ENCODE assay signal across 9 mouse cellular contexts in the genomic region with DNA sequence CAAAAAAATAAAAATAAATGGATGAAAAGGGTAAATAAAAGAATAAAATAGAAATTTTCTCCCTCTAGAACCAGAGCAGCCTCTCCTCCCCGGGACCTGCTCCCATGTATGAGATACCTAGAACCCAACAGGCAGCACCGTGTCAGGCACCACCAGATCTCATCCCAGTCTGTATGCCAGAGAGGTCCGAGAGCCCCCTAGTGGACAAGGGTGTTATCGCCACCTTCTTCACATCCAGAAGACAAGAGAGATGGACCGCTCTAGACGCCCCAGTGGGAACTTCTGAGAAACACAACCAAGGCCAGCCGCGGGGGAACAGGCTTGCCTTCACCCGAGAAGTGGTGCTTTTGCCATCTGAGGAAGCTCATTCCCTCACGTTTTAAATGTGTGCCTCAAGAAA. TPM values are rescaled to one million over a fixed set of nuclear protein-coding genes. Genes with fewer than 3 reads are reported as not detected.
A peak's percentile ranks its signal among the peaks of the same experiment; 100 is the strongest.
DNase-seq lines count a peak whose midpoint lies in the region; ATAC-seq and TF ChIP-seq lines count a peak whose summit lies in the region.
"Had no signal": no experiment of that assay in that cellular context is flagged by ENCODE, and none has a peak within 500 bp of the region (broad histone marks: within the 10 kb centered on the region; RNA-seq: fewer than 3 reads in every experiment).

No protein-coding gene starts in this region.

- H3K27me3 ChIP-seq in forebrain, embryonic 10.5 days (ENCODE audit: poor library complexity, severe bottlenecking), result no peaks in the 10 kb centered on the region
- H3K27me3 ChIP-seq in forebrain, embryonic 12.5 days, result 0 out of 2 replicates have a peak, but pooled peaks cover 4% of the 10 kb centered on the region
- H3K27me3 ChIP-seq in lung, embryonic 14.5 days (ENCODE audit: insufficient read depth, low read length), result no peaks in the 10 kb centered on the region

- peak; percentile 74 for DNase-seq in forebrain, embryonic 10.5 days (ENCODE audit: extremely low spot score, low spot score)
- peak; percentile 60 for DNase-seq in NIH3T3 (ENCODE audit: low read depth)
- DNase-seq in cerebellum, adult 9-11 months, result peak; percentile 75
- peak; percentile 12 to 44 for DNase-seq in frontal cortex, postnatal 10 days (ENCODE audit: low spot score in 2 of 2)
- DNase-seq in layer of hippocampus, adult 2 months (ENCODE audit: low spot score in 2 of 2), result peak; percentile 58 to 64
- peak; percentile 86 for DNase-seq in lung, embryonic 14.5 days
- peak; percentile 34 to 42 for DNase-seq in right cerebral cortex, postnatal 36 days (ENCODE audit: low spot score in 2 of 2)

- H3K27ac ChIP-seq in forebrain, embryonic 10.5 days, result no peak overlapping the region
- H3K27ac ChIP-seq in forebrain, embryonic 12.5 days, result no peak overlapping the region
- no peak overlapping the region for H3K27ac ChIP-seq in layer of hippocampus, adult 2 months
- no peak overlapping the region for H3K27ac ChIP-seq in lung, embryonic 14.5 days (ENCODE audit: low read depth)
- H3K27ac ChIP-seq: macrophage had no signal

- H3K4me1 ChIP-seq in forebrain, embryonic 10.5 days, result no peaks in the 10 kb centered on the region
- H3K4me1 ChIP-seq in forebrain, embryonic 12.5 days, result no peaks in the 10 kb centered on the region
- no peaks in the 10 kb centered on the region for H3K4me1 ChIP-seq in lung, embryonic 14.5 days (ENCODE audit: insufficient read depth)

- H3K4me2 ChIP-seq in forebrain, embryonic 12.5 days, result no peak overlapping the region
- no peak overlapping the region for H3K4me2 ChIP-seq in lung, embryonic 14.5 days

- peak; percentile 83 for TF ChIP-seq CTCF in layer of hippocampus, adult 2 months (conservative IDR thresholded peaks at IDR 0.05)
- peak; percentile 83 for TF ChIP-seq CTCF in lung, embryonic 14.5 days (IDR thresholded peaks at IDR 0.05; ENCODE audit: low read depth)

- no peak overlapping the region for H3K4me3 ChIP-seq in forebrain, embryonic 10.5 days
- no peak overlapping the region for H3K4me3 ChIP-seq in forebrain, embryonic 12.5 days (replicated peaks)
- H3K4me3 ChIP-seq in layer of hippocampus, adult 2 months, result no peak overlapping the region
- no peak overlapping the region for H3K4me3 ChIP-seq in lung, embryonic 14.5 days (ENCODE audit: low read depth, low read length)

- 26% methylated on average over 10 of the region's 10 CpGs for WGBS in forebrain, embryonic 10.5 days
- WGBS in forebrain, embryonic 12.5 days, result 20% methylated on average over 10 of the region's 10 CpGs
- WGBS in lung, embryonic 14.5 days, result 21% methylated on average over 10 of the region's 10 CpGs

- no peak overlapping the region for H3K9ac ChIP-seq in forebrain, embryonic 12.5 days
- no peak overlapping the region for H3K9ac ChIP-seq in lung, embryonic 14.5 days

- no peaks in the 10 kb centered on the region for H3K36me3 ChIP-seq in forebrain, embryonic 10.5 days (replicated peaks)
- no peaks in the 10 kb centered on the region for H3K36me3 ChIP-seq in forebrain, embryonic 12.5 days (replicated peaks)
- no peaks in the 10 kb centered on the region for H3K36me3 ChIP-seq in lung, embryonic 14.5 days (ENCODE audit: insufficient read depth)

- H3K9me3 ChIP-seq in forebrain, embryonic 10.5 days, result peaks cover 10% of the 10 kb centered on the region; the same call in 1 of the 2 replicates
- H3K9me3 ChIP-seq in forebrain, embryonic 12.5 days, result no peaks in the 10 kb centered on the region
- no peaks in the 10 kb centered on the region; the same call in 1 of the 2 replicates for H3K9me3 ChIP-seq in lung, embryonic 14.5 days (ENCODE audit: low read depth, low read length)

- ATAC-seq in forebrain, embryonic 12.5 days (ENCODE audit: low FRiP score), result no peak
- ATAC-seq in lung, embryonic 14.5 days (ENCODE audit: insufficient read depth), result no peak

RNA-seq across cellular contexts. Expression of a gene that starts 20.3 kb away (rescaled TPM):
- 67.2 and 71.0 TPM in 2 replicates for polyA plus RNA-seq in forebrain, embryonic 10.5 days (2016; fragmentation: Nextera tagmentation; extraction: Ambion mirVana)
- 52.5 and 59.9 TPM in 2 replicates for polyA plus RNA-seq in forebrain, embryonic 12.5 days (2016; fragmentation: Nextera tagmentation; extraction: Ambion mirVana)
- 10 to 100 TPM; 18.6 to 23.7 TPM for total RNA-seq in layer of hippocampus, adult 2 months (2021)
- 66.6 and 68.6 TPM in 2 replicates for polyA plus RNA-seq in lung, embryonic 14.5 days (2014; fragmentation: Nextera tagmentation; extraction: Ambion mirVana)

RNA-seq across cellular contexts. Expression of a gene that starts 32.2 kb away (rescaled TPM):
- 5.1 TPM in 2 replicates for polyA plus RNA-seq in forebrain, embryonic 10.5 days (2016; fragmentation: Nextera tagmentation; extraction: Ambion mirVana)
- 17.8 and 18.6 TPM in 2 replicates for polyA plus RNA-seq in forebrain, embryonic 12.5 days (2016; fragmentation: Nextera tagmentation; extraction: Ambion mirVana)
- total RNA-seq in layer of hippocampus, adult 2 months (2021), result 10 to 100 TPM; 57.9 to 64.4 TPM
- 2.8 and 3.1 TPM in 2 replicates for polyA plus RNA-seq in lung, embryonic 14.5 days (2014; fragmentation: Nextera tagmentation; extraction: Ambion mirVana)

RNA-seq across cellular contexts. Expression of a gene that starts 52.0 kb away (rescaled TPM):
- polyA plus RNA-seq in forebrain, embryonic 10.5 days (2016; fragmentation: Nextera tagmentation; extraction: Ambion mirVana), result 0.05 and 0.14 TPM in 2 replicates
- polyA plus RNA-seq in forebrain, embryonic 12.5 days (2016; fragmentation: Nextera tagmentation; extraction: Ambion mirVana), result 0.55 and 0.90 TPM in 2 replicates
- 100 to 1,000 TPM; 723 to 730 TPM for total RNA-seq in layer of hippocampus, adult 2 months (2021)
- polyA plus RNA-seq in lung, embryonic 14.5 days (2014; fragmentation: Nextera tagmentation; extraction: Ambion mirVana), result 0.15 and 0.25 TPM in 2 replicates
- polyA plus RNA-seq: macrophage had no signal

Comparison
In these comparisons a context has a peak if more than half of its experiments do, and no peak if none do; other contexts are left out.
1. DNase-seq: peak in every context shown above with its lines; median percentile 86 in lung, embryonic 14.5 days; 75 in cerebellum, adult 9-11 months; 74 in forebrain, embryonic 10.5 days; 61 in layer of hippocampus, adult 2 months; 60 in NIH3T3; 38 in right cerebral cortex, postnatal 36 days; 28 in frontal cortex, postnatal 10 days.